Mouse (Mus musculus): ENCODE results near the gene Gtpbp2.

GRCm38 (mm10) chr17:46164791-46165190 is 4.0 kb downstream of the Gtpbp2 start:
- no peak for TF ChIP-seq CTCF (IDR thresholded peaks at IDR 0.05; ENCODE audit: control insufficient read depth, insufficient read depth, insufficient read length)
- no peak for TF ChIP-seq USF1 (IDR thresholded peaks at IDR 0.05; ENCODE audit: low read depth)
- TF ChIP-seq MYOG (IDR thresholded peaks at IDR 0.05; ENCODE audit: control insufficient read depth, extremely low read depth, insufficient read length), result no peak
- TF ChIP-seq MAX (IDR thresholded peaks at IDR 0.05), result no peak
- no peak for TF ChIP-seq CEBPB (IDR thresholded peaks at IDR 0.05; ENCODE audit: low read depth)
- TF ChIP-seq MYOD1 (IDR thresholded peaks at IDR 0.05; ENCODE audit: control insufficient read depth, insufficient read length, low read depth), result no peak

All from C2C12 (cell line).